Mouse (Mus musculus) olfactory bulb, adult 2 months (tissue): ENCODE results near the gene Sfxn4. TPM values are rescaled to one million over a fixed set of nuclear protein-coding genes. Genes with fewer than 3 reads are reported as not detected.
A peak's percentile ranks its signal among the peaks of the same experiment; 100 is the strongest.

Experiments used
- H3K27ac ChIP-seq: fragments of 200-500 bp; 2 replicates; pipeline ENCODE4 v1.5.1; 2012; ENCODE audit warnings: low read depth, low read length; ENCODE audit not compliant: insufficient read depth
- H3K4me1 ChIP-seq: fragments of 200-500 bp; 2 replicates; pipeline ENCODE4 v1.6.1; 2012; ENCODE audit warnings: low read length; ENCODE audit not compliant: control insufficient read depth, insufficient read depth
- H3K4me3 ChIP-seq: fragments of 200-500 bp; 2 replicates; pipeline ENCODE4 v1.5.1; 2012; ENCODE audit warnings: mild to moderate bottlenecking, low read depth, low read length, moderate library complexity; ENCODE audit not compliant: insufficient read depth
- CTCF ChIP-seq: fragments of 200-500 bp; IDR thresholded peaks from 2 replicates; pipeline ENCODE4 v1.5.1; 2012; ENCODE audit warnings: low read depth, mild to moderate bottlenecking, low read length, moderate library complexity; ENCODE audit not compliant: insufficient read depth
- POLR2A ChIP-seq: fragments of 200-500 bp; IDR thresholded peaks from 2 replicates; pipeline ENCODE4 v1.6.1; 2012; ENCODE audit warnings: mild to moderate bottlenecking, low read depth, low read length, moderate library complexity; ENCODE audit not compliant: insufficient read depth
- WGBS: fragments of 180-500 bp; shearing (Covaris S2); methylation state at CpG from one replicate; pipeline ENCODE4 v1.1.7; 2018; 5-methylcytosine and 5-hydroxymethylcytosine counted together
- polyA plus RNA-seq: library from polyadenylated mRNA; stranded (reverse); fragments of >200 nt; gene quantifications from 2 replicates; pipeline ENCODE4 v1.2.4, GENCODE M21; 2012; ENCODE audit warnings: low replicate concordance; ENCODE audit not compliant: missing spikeins, insufficient read depth, insufficient read length

Gene Sfxn4
- polyA plus RNA-seq, 1 experiment = not detected

DNA sequence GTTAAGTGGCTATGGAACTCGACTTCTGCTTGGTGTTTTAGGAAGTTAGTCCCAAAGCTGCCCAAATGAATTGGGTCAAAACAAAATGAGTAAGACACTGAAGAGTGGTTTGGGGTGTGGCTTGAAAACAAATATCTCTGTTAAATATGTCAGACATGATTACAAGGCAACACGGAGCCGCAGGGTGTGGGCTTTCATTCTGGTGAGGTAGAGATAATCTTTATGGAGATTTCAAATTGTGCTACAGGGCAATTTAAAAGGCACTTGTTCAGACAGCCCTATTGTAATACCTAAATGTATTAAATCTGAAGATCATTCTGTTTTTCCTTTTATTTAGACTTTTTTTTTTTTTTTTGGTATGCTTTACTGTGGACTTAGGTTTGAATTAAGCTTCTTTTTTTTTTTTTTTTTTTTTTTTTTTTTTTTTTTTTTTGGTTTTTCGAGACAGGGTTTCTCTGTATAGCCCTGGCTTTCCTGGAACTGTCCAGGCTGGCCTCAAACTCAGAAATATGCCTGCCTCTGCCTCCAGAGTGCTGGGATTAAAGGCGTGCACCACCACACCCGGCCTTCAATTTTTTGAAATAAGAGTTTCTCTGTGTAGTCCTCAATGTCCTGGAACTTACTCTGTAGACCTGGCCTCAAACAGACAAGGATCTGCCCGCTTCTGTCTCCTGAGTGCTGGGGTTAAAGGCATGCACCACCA lies 61.3 kb downstream of the Sfxn4 start:
- Histone ChIP-seq H3K4me1 (no peaks in the 10 kb centered on the region), H3K4me3 (no peak overlapping the region), H3K27ac (no peak overlapping the region)
- TF ChIP-seq POLR2A (no peak), CTCF (no peak)
- WGBS = 75% methylated on average over 7 of the region's 7 CpGs

DNA sequence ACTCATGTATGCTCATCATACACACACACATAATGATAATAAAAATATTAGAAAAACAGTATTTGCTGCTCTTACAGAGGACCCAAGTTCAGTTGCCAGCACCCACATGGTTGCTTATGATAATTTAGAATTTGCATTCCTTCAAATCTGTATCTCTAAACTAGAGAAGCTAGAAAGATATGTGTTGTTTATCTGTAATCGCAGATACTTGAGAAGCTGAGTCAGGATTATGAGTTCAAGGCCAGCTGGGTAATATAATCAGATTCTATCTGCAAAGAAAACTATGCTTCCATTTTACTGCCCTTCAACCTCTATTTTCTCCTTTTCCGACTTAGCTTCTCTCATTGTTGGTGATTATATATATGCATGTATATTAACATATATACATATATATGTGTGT lies 63.9 kb downstream of the Sfxn4 start:
- Histone ChIP-seq H3K4me1 (no peaks in the 10 kb centered on the region), H3K27ac (no peak overlapping the region), H3K4me3 (no peak overlapping the region)
- TF ChIP-seq POLR2A (no peak), CTCF (no peak)
- 90% methylated on average over 2 of the region's 2 CpGs for WGBS

DNA sequence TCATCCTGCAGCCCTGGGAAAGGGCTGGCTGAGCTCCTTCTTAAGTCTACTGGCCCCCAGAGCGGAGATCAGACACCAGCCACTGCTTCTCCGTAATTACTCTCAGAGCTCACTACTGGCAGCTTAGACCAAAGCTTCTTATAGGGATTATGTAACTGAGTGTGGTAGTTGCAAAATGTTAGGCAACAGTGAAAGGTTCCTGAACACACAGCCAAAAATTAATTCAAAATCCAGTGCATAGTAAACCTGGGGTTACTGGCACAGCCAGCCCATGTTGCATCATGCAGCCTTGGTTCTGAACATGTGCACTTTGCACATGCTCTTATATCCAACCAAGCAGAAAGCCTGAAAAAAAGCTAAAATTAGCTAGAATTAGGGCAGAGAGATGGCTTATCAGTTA lies 66.0 kb downstream of the Sfxn4 start:
- TF ChIP-seq CTCF (no peak), POLR2A (no peak)
- 77% methylated on average over 2 of the region's 2 CpGs for WGBS
- no peaks in the 10 kb centered on the region for H3K4me1 ChIP-seq
- no peak overlapping the region for H3K27ac ChIP-seq
- no peak overlapping the region for H3K4me3 ChIP-seq

DNA sequence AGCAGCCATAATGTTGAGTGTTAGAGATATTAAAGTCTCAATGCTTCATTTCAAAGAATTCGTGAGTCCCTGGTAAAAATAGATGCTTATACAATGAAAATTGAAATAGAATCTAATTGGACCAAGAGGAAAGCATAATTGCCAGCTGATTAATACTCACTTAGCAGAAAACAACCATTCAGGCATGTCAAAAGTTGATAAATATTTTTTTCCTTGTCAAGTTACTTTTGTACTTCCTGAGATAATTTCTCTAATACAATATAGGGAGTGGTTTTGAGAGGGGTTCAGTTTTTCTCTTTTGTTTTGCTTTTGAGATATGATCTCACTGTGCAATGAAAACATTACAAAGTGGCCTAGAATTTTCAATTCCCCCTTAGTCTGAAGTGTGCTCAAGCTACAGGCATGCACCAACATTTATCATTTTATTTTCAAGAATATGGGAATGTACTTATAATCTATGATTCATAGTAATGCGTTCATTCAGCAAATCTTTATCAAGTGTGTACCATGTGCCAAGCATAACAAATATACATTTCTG lies 68.0 kb downstream of the Sfxn4 start:
- H3K27ac ChIP-seq = no peak overlapping the region
- no peaks in the 10 kb centered on the region for H3K4me1 ChIP-seq
- no peak overlapping the region for H3K4me3 ChIP-seq
- TF ChIP-seq CTCF = no peak
- no peak for TF ChIP-seq POLR2A
- 87% methylated on average over 2 of the region's 2 CpGs for WGBS

DNA sequence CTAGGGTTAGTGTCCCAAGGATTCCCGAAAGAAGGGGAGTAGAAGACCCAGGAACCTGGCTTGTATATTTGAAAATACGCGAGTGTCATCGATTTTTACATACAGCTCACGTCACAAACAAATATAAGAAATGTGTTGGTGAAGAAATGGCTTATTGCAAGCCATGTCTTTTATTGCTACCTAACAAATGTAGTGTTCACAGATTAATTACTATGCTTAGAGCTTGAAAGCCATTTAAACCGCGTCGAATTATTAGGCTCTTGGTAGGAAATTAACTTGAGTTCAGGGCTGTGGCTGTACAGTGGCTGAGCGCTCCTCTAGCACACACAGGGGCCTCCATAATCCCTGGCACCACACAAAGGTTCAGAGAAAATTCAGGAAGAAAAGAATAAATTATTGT lies 70.1 kb downstream of the Sfxn4 start:
- TF ChIP-seq CTCF (no peak), POLR2A (no peak)
- Histone ChIP-seq H3K4me3 (peak overlapping the region; percentile 80; the same call in 1 of the 2 replicates), H3K27ac (peak overlapping the region; percentile 92), H3K4me1 (no peaks in the 10 kb centered on the region)
- WGBS = 5% methylated on average over 9 of the region's 9 CpGs

DNA sequence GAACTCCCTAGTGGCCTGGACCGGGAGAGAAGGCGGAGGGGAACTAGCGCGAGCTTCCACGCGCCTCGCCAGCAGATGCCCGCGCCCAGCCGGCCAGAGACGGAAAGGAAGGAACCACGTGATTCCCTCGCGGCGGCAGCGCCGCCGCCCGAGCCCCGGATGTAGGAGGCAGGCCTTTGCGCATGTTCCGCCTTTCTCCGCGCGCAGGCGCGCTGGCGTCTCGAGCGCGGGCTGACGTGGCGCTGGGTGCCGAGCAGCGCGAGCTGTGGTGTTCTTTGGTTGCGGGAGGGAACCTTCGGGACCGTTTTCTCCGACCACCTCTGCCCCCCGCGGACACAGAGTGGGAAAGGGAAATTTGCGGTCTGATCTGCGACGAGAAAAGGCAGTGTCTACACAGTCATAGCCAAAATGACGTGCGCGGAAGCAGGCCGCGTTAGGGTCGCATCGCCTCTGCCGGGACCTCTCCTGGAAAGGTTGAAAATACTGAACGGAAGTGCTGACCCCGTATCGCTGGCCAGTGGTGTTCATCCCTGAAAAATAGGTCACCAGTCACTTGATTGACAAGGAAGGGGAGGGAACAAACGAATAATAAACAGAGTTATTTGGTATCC lies 70.6 kb downstream of the Sfxn4 start, which contains the start of gene Eif3a:
Gene Eif3a, minus strand, starts transcription at position 108 of the 611 bp plus-strand sequence.
- TF ChIP-seq CTCF = no peak
- TF ChIP-seq POLR2A = peak; percentile 99
- Histone ChIP-seq H3K4me3 (peak within 1 kb of the TSS; percentile 80), H3K27ac (peak within 1 kb of the TSS; percentile 92), H3K4me1 (no peaks in the 10 kb centered on the region)
- under 1% methylated on average over 57 of the region's 57 CpGs for WGBS

DNA sequence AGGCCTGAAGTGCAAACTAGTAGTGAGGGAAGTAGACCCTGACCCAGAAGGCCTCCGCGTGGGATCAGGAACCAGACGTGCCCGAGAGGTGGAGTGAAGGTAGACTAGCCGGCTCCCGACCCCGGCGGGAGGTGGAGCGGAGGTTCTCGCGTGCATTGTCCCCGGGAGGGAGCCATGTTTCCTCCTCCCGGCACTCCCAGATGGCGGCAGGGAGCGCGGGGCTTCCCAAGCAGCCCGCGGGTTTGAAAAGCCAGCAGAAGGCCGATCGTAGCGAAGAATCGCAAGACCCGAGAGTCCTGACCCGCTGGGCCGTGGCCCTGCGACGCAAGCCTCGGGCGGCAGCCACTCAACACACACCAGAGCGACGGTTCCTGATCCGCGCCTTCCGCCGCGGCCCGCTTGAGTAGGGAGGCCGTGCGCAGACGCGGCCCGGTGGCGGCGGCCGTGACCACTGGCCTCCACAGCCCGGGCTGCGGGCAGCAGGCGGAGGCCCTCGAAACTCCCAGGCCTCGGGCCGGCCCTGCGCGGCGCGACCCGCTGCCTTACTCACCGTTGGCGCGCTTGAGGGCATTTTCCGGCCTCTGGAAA lies 71.3 kb downstream of the Sfxn4 start:
- WGBS = under 1% methylated on average over 60 of the region's 60 CpGs
- H3K27ac ChIP-seq = peak overlapping the region; percentile 78
- no peak for TF ChIP-seq CTCF
- TF ChIP-seq POLR2A = no peak
- no peaks in the 10 kb centered on the region for H3K4me1 ChIP-seq
- peak overlapping the region; percentile 80 for H3K4me3 ChIP-seq

DNA sequence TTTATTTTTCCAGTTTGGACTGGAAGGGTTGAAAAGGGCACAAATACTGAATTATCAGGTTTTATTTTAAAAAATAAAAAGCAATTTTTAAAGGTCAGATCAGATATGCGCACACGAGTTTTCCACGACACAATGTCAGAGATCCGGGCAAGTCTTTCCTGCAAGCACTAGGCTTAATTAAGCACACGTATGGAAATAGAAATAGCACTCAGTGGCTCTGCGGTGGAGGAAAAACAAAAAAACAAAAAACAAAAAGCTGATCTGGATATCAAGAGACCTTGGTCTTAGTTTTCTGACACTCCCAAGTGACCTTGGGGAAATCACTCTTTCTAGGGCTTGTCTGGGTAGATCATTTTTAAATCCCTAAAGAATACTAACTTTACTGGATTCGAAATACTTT lies 71.8 kb downstream of the Sfxn4 start:
- Histone ChIP-seq H3K4me1 (no peaks in the 10 kb centered on the region), H3K27ac (peak overlapping the region; percentile 78; the same call in 1 of the 2 replicates), H3K4me3 (peak overlapping the region; percentile 80)
- under 1% methylated on average over 7 of the region's 7 CpGs for WGBS
- TF ChIP-seq CTCF (no peak), POLR2A (no peak)

DNA sequence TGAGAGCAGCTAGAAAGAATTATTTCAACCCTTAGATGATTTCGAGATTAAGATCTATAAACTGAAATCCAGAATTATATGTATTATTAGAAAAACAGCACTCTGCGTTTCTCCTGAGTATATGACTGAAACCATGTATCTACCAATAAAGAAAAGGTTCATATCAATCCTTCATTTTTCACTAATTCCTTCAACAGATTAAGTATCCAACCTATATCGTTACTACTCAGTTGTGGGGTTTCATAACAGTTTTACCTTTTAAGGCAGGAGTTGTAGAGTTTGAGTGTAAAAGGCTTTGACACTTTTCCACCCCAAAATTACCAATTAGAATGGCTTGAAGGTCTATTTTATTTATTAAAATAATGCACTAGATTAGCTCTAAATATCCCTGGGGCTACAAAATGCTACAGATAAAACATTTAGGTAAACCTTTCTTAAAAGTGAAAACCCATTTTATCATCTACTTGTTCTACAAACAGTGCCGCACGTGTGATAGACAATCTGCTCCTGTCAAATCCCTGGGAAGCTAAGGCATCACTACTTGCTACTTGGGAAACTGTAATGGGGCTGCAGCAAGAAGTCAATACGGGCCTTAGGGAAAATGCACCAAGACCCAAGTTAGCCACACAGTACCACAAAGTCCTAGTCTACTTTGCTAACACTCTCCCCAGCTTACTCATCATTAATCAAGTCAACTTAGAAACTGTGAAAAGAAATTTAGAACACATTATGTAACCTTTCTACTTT lies 72.9 kb downstream of the Sfxn4 start:
- Histone ChIP-seq H3K4me1 (no peaks in the 10 kb centered on the region), H3K27ac (no peak overlapping the region), H3K4me3 (no peak overlapping the region)
- WGBS = 29% methylated on average over 6 of the region's 6 CpGs
- TF ChIP-seq CTCF = no peak
- TF ChIP-seq POLR2A = no peak
